In the genomic region with DNA sequence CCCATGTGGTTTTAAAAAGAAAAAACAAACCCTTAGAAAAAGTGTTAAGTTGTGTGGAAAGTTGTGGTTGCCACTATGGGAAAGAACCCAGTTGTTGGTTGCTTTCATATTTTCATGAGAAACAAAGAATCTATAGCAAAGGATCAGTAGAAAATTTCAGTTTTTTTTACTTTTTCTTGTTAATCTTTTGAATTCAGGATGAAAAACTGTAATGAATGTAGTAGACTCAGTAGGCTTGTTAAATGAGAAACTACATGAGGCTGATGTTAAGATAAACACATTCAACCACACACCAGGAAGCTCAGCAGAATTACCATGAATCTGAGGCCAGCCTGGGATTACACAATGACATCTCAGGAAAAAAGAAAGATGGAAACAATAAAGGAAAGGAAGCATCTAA, we compare ENCODE assay signal across 28 mouse cellular contexts.
"Had no signal": no experiment of that assay in that cellular context is flagged by ENCODE, and none has a peak within 500 bp of the region (broad histone marks: within the 10 kb centered on the region; RNA-seq: fewer than 3 reads in every experiment).

No protein-coding gene starts in this region.

- H3K4me3 ChIP-seq: gastrocnemius, adult 2 months; heart, embryonic 10.5 days; heart, embryonic 12.5 days; hindbrain, embryonic 10.5 days; hindbrain, embryonic 12.5 days; intestine, embryonic 15.5 days; kidney, embryonic 15.5 days; limb, embryonic 13.5 days; limb, embryonic 15.5 days; liver, embryonic 13.5 days; liver, embryonic 15.5 days had no signal

- H3K27me3 ChIP-seq: heart, embryonic 12.5 days; hindbrain, embryonic 12.5 days; intestine, embryonic 15.5 days; kidney, embryonic 15.5 days; limb, embryonic 13.5 days; limb, embryonic 15.5 days; liver, embryonic 13.5 days; liver, embryonic 15.5 days had no signal

- ATAC-seq: hindbrain, embryonic 16.5 days; intestine, embryonic 15.5 days; intestine, postnatal 0 days had no signal

- H3K9me3 ChIP-seq: heart, embryonic 10.5 days; heart, embryonic 12.5 days; hindbrain, embryonic 10.5 days; hindbrain, embryonic 12.5 days; intestine, embryonic 15.5 days; kidney, embryonic 15.5 days; limb, embryonic 13.5 days; limb, embryonic 15.5 days; liver, embryonic 13.5 days; liver, embryonic 15.5 days had no signal

- DNase-seq: gastrocnemius, adult 2 months; gastrocnemius, postnatal 10 days; gastrocnemius, postnatal 25 days; heart, adult 18-20 months; heart, postnatal 10 days; heart, postnatal 4 days; kidney, adult 2 months; kidney, adult 9 months; kidney, postnatal 14 days; kidney, postnatal 36 days; layer of hippocampus, adult 9-11 months; layer of hippocampus, postnatal 36 days; left cerebral cortex, postnatal 4 days; liver, embryonic 13.5 days had no signal

- H3K4me1 ChIP-seq: heart, embryonic 10.5 days; heart, embryonic 12.5 days; hindbrain, embryonic 10.5 days; hindbrain, embryonic 12.5 days; intestine, embryonic 15.5 days; limb, embryonic 13.5 days; limb, embryonic 15.5 days had no signal

- H3K27ac ChIP-seq: gastrocnemius, adult 2 months; heart, embryonic 10.5 days; hindbrain, embryonic 10.5 days; hindbrain, embryonic 12.5 days; hindbrain, embryonic 14.5 days; intestine, embryonic 15.5 days; kidney, embryonic 15.5 days; kidney, postnatal 0 days; limb, embryonic 13.5 days; limb, embryonic 15.5 days; liver, embryonic 13.5 days; liver, embryonic 15.5 days had no signal

- H3K36me3 ChIP-seq: hindbrain, embryonic 10.5 days; hindbrain, embryonic 12.5 days; intestine, embryonic 15.5 days; limb, embryonic 15.5 days had no signal

- H3K4me2 ChIP-seq: heart, embryonic 12.5 days; hindbrain, embryonic 12.5 days; hindbrain, embryonic 14.5 days; intestine, embryonic 15.5 days; kidney, embryonic 15.5 days; limb, embryonic 13.5 days; limb, embryonic 15.5 days; liver, embryonic 11.5 days; liver, embryonic 13.5 days; liver, embryonic 15.5 days had no signal

- H3K9ac ChIP-seq: heart, embryonic 12.5 days; hindbrain, embryonic 12.5 days; hindbrain, embryonic 14.5 days; intestine, embryonic 15.5 days; kidney, embryonic 15.5 days; limb, embryonic 13.5 days; limb, embryonic 15.5 days; liver, embryonic 13.5 days; liver, embryonic 15.5 days had no signal
